Mouse (Mus musculus): ENCODE results near the gene Pde4b. TPM values are rescaled to one million over a fixed set of nuclear protein-coding genes. Genes with fewer than 3 reads are reported as not detected.
A peak's percentile ranks its signal among the peaks of the same experiment; 100 is the strongest.

The Pde4b gene
- polyA plus RNA-seq, 1 experiment from 2014 or later, result 25.7 TPM

GRCm38 (mm10) chr4:102630261-102630660 is 542.9 kb downstream of the Pde4b start:
- peaks cover 2% of the 10 kb centered on the region; the same call in 1 of the 2 replicates for H3K4me1 ChIP-seq (ENCODE audit: insufficient read depth)
- no peaks in the 10 kb centered on the region for H3K9me3 ChIP-seq (ENCODE audit: low read depth, low read length)
- TF ChIP-seq CTCF (IDR thresholded peaks at IDR 0.05; ENCODE audit: low read depth), result no peak
- peak; percentile 40 for DNase-seq
- H3K27me3 ChIP-seq (ENCODE audit: insufficient read depth, low read length), result no peaks in the 10 kb centered on the region
- H3K36me3 ChIP-seq (ENCODE audit: insufficient read depth), result no peaks in the 10 kb centered on the region
- no peak for ATAC-seq (ENCODE audit: insufficient read depth)
- H3K4me3 ChIP-seq (ENCODE audit: low read depth, low read length), result no peak overlapping the region
- no peak overlapping the region for H3K4me2 ChIP-seq
- WGBS, result 37% methylated on average over 6 of the region's 6 CpGs
- H3K27ac ChIP-seq (ENCODE audit: low read depth), result peak overlapping the region; percentile 24; the same call in 1 of the 2 replicates
- H3K9ac ChIP-seq, result no peak overlapping the region

DNA sequence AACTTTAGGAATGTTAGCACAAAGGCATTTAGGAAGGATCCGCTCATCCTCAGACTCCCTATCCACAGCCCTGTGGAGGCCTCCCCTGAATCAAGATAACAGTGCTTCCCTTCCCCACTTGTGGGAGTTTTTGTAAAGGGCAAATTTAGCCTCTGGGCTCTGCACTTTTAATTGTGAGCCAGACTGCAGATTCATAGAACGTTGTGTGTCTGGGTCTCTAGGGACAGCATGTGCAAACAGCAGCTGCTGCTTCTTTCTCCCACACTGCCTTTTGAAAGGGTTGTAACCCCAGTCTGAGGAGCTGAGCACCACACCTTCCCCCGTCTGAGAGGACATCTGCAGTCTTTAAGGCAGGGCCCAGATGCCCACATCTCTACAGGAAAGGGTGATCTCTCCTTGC is 544.3 kb downstream of the Pde4b start:
- ATAC-seq (ENCODE audit: insufficient read depth), result no peak
- TF ChIP-seq CTCF (IDR thresholded peaks at IDR 0.05; ENCODE audit: low read depth), result no peak
- WGBS, result 39% methylated on average over 3 of the region's 3 CpGs

GRCm38 (mm10) chr4:102633241-102633640 is 545.9 kb downstream of the Pde4b start:
- ATAC-seq (ENCODE audit: insufficient read depth) (no peak), DNase-seq (no peak)
- Histone ChIP-seq H3K27me3 (ENCODE audit: insufficient read depth, low read length) (no peaks in the 10 kb centered on the region), H3K4me2 (no peak overlapping the region), H3K27ac (ENCODE audit: low read depth) (no peak overlapping the region), H3K4me3 (ENCODE audit: low read depth, low read length) (no peak overlapping the region), H3K9me3 (ENCODE audit: low read depth, low read length) (no peaks in the 10 kb centered on the region), H3K9ac (no peak overlapping the region), H3K36me3 (ENCODE audit: insufficient read depth) (no peaks in the 10 kb centered on the region), H3K4me1 (ENCODE audit: insufficient read depth) (peaks cover 7% of the 10 kb centered on the region; the same call in 1 of the 2 replicates)
- no peak for TF ChIP-seq CTCF (IDR thresholded peaks at IDR 0.05; ENCODE audit: low read depth)
- 92% methylated on average over 5 of the region's 5 CpGs for WGBS

More for the DNA sequence above, 544.3 kb downstream of the Pde4b start:
- no peaks in the 10 kb centered on the region for H3K9me3 ChIP-seq (ENCODE audit: low read depth, low read length)
- H3K9ac ChIP-seq, result no peak overlapping the region
- DNase-seq, result no peak
- no peak overlapping the region for H3K27ac ChIP-seq (ENCODE audit: low read depth)
- H3K4me2 ChIP-seq, result no peak overlapping the region
- H3K4me1 ChIP-seq (ENCODE audit: insufficient read depth), result peaks cover 7% of the 10 kb centered on the region; the same call in 1 of the 2 replicates
- no peak overlapping the region for H3K4me3 ChIP-seq (ENCODE audit: low read depth, low read length)
- H3K27me3 ChIP-seq (ENCODE audit: insufficient read depth, low read length), result no peaks in the 10 kb centered on the region
- no peaks in the 10 kb centered on the region for H3K36me3 ChIP-seq (ENCODE audit: insufficient read depth)

DNA sequence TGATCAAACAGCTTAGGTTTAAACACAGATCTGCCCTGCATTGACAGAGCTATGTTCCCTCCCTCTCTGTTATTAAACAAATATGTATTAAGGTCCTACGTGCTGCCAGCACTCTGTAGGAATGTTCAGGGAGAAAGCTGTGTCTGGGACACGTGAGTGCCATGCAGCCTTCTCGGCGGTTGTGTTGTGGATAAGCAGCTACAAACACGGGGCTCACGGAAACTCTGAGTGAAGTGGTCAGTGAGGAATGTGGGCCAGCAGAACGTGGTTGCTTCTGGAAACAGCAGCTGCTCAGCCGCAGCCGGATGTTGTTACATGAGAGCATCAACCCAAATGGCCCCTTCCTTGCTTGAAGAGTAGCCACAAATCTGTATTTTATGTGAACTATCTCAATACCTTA is 547.9 kb downstream of the Pde4b start:
- no peak overlapping the region for H3K9ac ChIP-seq
- H3K4me2 ChIP-seq, result peak overlapping the region; percentile 20; the same call in 1 of the 2 replicates
- H3K4me1 ChIP-seq (ENCODE audit: insufficient read depth), result peaks cover 7% of the 10 kb centered on the region; the same call in 1 of the 2 replicates
- DNase-seq (peak; percentile 81), ATAC-seq (ENCODE audit: insufficient read depth) (peak; percentile 75)
- WGBS, result 12% methylated on average over 9 of the region's 9 CpGs
- no peak for TF ChIP-seq CTCF (IDR thresholded peaks at IDR 0.05; ENCODE audit: low read depth)
- H3K9me3 ChIP-seq (ENCODE audit: low read depth, low read length), result no peaks in the 10 kb centered on the region
- H3K36me3 ChIP-seq (ENCODE audit: insufficient read depth), result no peaks in the 10 kb centered on the region
- no peaks in the 10 kb centered on the region for H3K27me3 ChIP-seq (ENCODE audit: insufficient read depth, low read length)
- peak overlapping the region; percentile 62 for H3K27ac ChIP-seq (ENCODE audit: low read depth)
- H3K4me3 ChIP-seq (ENCODE audit: low read depth, low read length), result no peak overlapping the region

- no peak overlapping the region for H3K9ac ChIP-seq
- peak; percentile 72 for ATAC-seq (ENCODE audit: insufficient read depth)
- H3K4me1 ChIP-seq (ENCODE audit: insufficient read depth), result peaks cover 7% of the 10 kb centered on the region; the same call in 1 of the 2 replicates
- peak overlapping the region; percentile 62; the same call in 1 of the 2 replicates for H3K27ac ChIP-seq (ENCODE audit: low read depth)
- H3K9me3 ChIP-seq (ENCODE audit: low read depth, low read length), result no peaks in the 10 kb centered on the region
- H3K4me2 ChIP-seq, result no peak overlapping the region; the same call in 1 of the 2 replicates
- H3K4me3 ChIP-seq (ENCODE audit: low read depth, low read length), result no peak overlapping the region
- 20% methylated on average over 8 of the region's 8 CpGs for WGBS
- H3K27me3 ChIP-seq (ENCODE audit: insufficient read depth, low read length), result no peaks in the 10 kb centered on the region
- DNase-seq, result peak; percentile 59
- TF ChIP-seq CTCF (IDR thresholded peaks at IDR 0.05; ENCODE audit: low read depth), result no peak
- no peaks in the 10 kb centered on the region for H3K36me3 ChIP-seq (ENCODE audit: insufficient read depth)
Measured at GRCm38 (mm10) chr4:102635944-102636343, 548.6 kb downstream of the Pde4b start.

DNA sequence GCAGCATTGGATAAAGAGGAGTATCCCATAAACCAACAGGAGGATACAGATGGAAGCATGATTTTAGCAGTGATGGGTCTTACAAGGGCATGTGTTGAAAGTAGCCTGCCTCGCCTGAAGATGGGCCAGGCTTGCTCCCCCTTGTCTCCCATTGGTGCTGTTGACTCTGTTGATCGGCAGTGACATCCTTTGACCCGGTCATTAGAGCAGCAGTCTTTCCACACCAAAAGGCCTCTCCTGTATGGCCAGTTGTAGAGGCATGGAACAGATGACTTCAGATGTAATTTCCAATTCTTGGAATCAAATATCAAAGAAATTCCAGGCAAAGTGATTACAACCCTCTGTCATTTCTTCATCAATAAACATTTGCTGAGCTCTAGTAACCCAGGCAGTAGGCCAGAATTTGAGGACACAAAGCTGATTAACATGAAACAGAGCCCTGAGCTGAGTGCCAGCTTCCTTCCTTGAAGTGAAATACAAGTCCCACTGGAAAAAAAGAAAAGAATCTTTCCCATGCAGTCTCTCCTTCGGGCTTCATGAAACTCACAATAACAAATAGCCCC is 550.1 kb downstream of the Pde4b start:
- Histone ChIP-seq H3K9me3 (ENCODE audit: low read depth, low read length) (no peaks in the 10 kb centered on the region), H3K36me3 (ENCODE audit: insufficient read depth) (no peaks in the 10 kb centered on the region), H3K4me1 (ENCODE audit: insufficient read depth) (peaks cover 7% of the 10 kb centered on the region; the same call in 1 of the 2 replicates), H3K9ac (no peak overlapping the region), H3K27ac (ENCODE audit: low read depth) (no peak overlapping the region), H3K4me3 (ENCODE audit: low read depth, low read length) (no peak overlapping the region), H3K4me2 (no peak overlapping the region), H3K27me3 (ENCODE audit: insufficient read depth, low read length) (no peaks in the 10 kb centered on the region)
- WGBS, result 63% methylated on average over 4 of the region's 4 CpGs
- no peak for TF ChIP-seq CTCF (IDR thresholded peaks at IDR 0.05; ENCODE audit: low read depth)
- DNase-seq, result peak; percentile 63
- ATAC-seq (ENCODE audit: insufficient read depth), result no peak

GRCm38 (mm10) chr4:102640942-102641341 is 553.6 kb downstream of the Pde4b start:
- Histone ChIP-seq H3K27ac (ENCODE audit: low read depth) (no peak overlapping the region), H3K9me3 (ENCODE audit: low read depth, low read length) (no peaks in the 10 kb centered on the region), H3K4me2 (no peak overlapping the region), H3K4me3 (ENCODE audit: low read depth, low read length) (no peak overlapping the region), H3K36me3 (ENCODE audit: insufficient read depth) (no peaks in the 10 kb centered on the region), H3K27me3 (ENCODE audit: insufficient read depth, low read length) (no peaks in the 10 kb centered on the region), H3K4me1 (ENCODE audit: insufficient read depth) (no peaks in the 10 kb centered on the region), H3K9ac (no peak overlapping the region)
- no peak for DNase-seq
- WGBS, result 83% methylated on average over 4 of the region's 4 CpGs
- no peak for TF ChIP-seq CTCF (IDR thresholded peaks at IDR 0.05; ENCODE audit: low read depth)
- no peak for ATAC-seq (ENCODE audit: insufficient read depth)

All from lung, embryonic 14.5 days (tissue).